Mouse (Mus musculus): ENCODE data around the gene Adamtsl1. TPM values are rescaled to one million over a fixed set of nuclear protein-coding genes. Genes with fewer than 3 reads are reported as not detected.

Adamtsl1 gene
- total RNA-seq, 1 experiment: 6.3 TPM

GRCm38 (mm10) chr4:85677621-85678020, 163.6 kb downstream of the Adamtsl1 start:
- in situ Hi-C loops (cut with MboI; ENCODE audit: low sequenced_read_pairs in 2 of 2, unreplicated experiment in 2 of 2): no loop called here
- no peak overlapping the region for H3K27ac ChIP-seq (ENCODE audit: insufficient read depth, low read depth, low read length, poor library complexity, severe bottlenecking)
- TF ChIP-seq ZNF384 (IDR thresholded peaks at IDR 0.05; ENCODE audit: low read depth, low read length) (no peak), MAFK (IDR thresholded peaks at IDR 0.05; ENCODE audit: insufficient read depth, low read depth, low read length) (no peak), CHD2 (IDR thresholded peaks at IDR 0.05; ENCODE audit: low read depth, low read length) (no peak), HCFC1 (IDR thresholded peaks at IDR 0.05; ENCODE audit: borderline replicate concordance, insufficient read depth, low read length) (no peak), ZC3H11A (IDR thresholded peaks at IDR 0.05; ENCODE audit: borderline replicate concordance, low read depth, low read length) (no peak)
- H3K9me3 ChIP-seq (ENCODE audit: control insufficient read depth, insufficient read depth, low read depth, low read length): no peaks in the 10 kb centered on the region
- H3K4me3 ChIP-seq (ENCODE audit: insufficient read depth in 1 of 2, low read depth in 1 of 2, low read length in 2 of 2, poor library complexity in 1 of 2, severe bottlenecking in 1 of 2): no peak overlapping the region
- no peaks in the 10 kb centered on the region for H3K4me1 ChIP-seq (ENCODE audit: control insufficient read depth in 2 of 2, insufficient read depth in 2 of 2, low read length in 2 of 2, poor library complexity in 1 of 2)
- H3K36me3 ChIP-seq (ENCODE audit: control insufficient read depth, insufficient read depth, low read length, poor library complexity, severe bottlenecking): no peaks in the 10 kb centered on the region
- no peak overlapping the region for H3K9ac ChIP-seq (ENCODE audit: insufficient read depth, low read depth, low read length, poor library complexity, severe bottlenecking)
- DNase-seq (ENCODE audit: low read depth, low spot score): no peak

- in situ Hi-C loops (cut with MboI; ENCODE audit: low sequenced_read_pairs in 2 of 2, unreplicated experiment in 2 of 2): no loop called here
- Histone ChIP-seq H3K4me3 (ENCODE audit: insufficient read depth in 1 of 2, low read depth in 1 of 2, low read length in 2 of 2, poor library complexity in 1 of 2, severe bottlenecking in 1 of 2) (no peak overlapping the region), H3K27ac (ENCODE audit: insufficient read depth, low read depth, low read length, poor library complexity, severe bottlenecking) (no peak overlapping the region), H3K4me1 (ENCODE audit: control insufficient read depth in 2 of 2, insufficient read depth in 2 of 2, low read length in 2 of 2, poor library complexity in 1 of 2) (no peaks in the 10 kb centered on the region), H3K36me3 (ENCODE audit: control insufficient read depth, insufficient read depth, low read length, poor library complexity, severe bottlenecking) (no peaks in the 10 kb centered on the region), H3K9ac (ENCODE audit: insufficient read depth, low read depth, low read length, poor library complexity, severe bottlenecking) (no peak overlapping the region), H3K9me3 (ENCODE audit: control insufficient read depth, insufficient read depth, low read depth, low read length) (no peaks in the 10 kb centered on the region)
- TF ChIP-seq CHD2 (IDR thresholded peaks at IDR 0.05; ENCODE audit: low read depth, low read length) (no peak), ZNF384 (IDR thresholded peaks at IDR 0.05; ENCODE audit: low read depth, low read length) (no peak), HCFC1 (IDR thresholded peaks at IDR 0.05; ENCODE audit: borderline replicate concordance, insufficient read depth, low read length) (no peak), ZC3H11A (IDR thresholded peaks at IDR 0.05; ENCODE audit: borderline replicate concordance, low read depth, low read length) (no peak), MAFK (IDR thresholded peaks at IDR 0.05; ENCODE audit: insufficient read depth, low read depth, low read length) (no peak)
- no peak for DNase-seq (ENCODE audit: low read depth, low spot score)
Measured at GRCm38 (mm10) chr4:85686160-85686559, 172.2 kb downstream of the Adamtsl1 start.

- in situ Hi-C loops (cut with MboI; ENCODE audit: low sequenced_read_pairs in 2 of 2, unreplicated experiment in 2 of 2): no loop called here
- no peak for TF ChIP-seq ZC3H11A (IDR thresholded peaks at IDR 0.05; ENCODE audit: borderline replicate concordance, low read depth, low read length)
- DNase-seq (ENCODE audit: low read depth, low spot score): no peak
- H3K9me3 ChIP-seq (ENCODE audit: control insufficient read depth, insufficient read depth, low read depth, low read length): no peaks in the 10 kb centered on the region
- no peak overlapping the region for H3K27ac ChIP-seq (ENCODE audit: insufficient read depth, low read depth, low read length, poor library complexity, severe bottlenecking)
- no peak overlapping the region for H3K4me3 ChIP-seq (ENCODE audit: insufficient read depth in 1 of 2, low read depth in 1 of 2, low read length in 2 of 2, poor library complexity in 1 of 2, severe bottlenecking in 1 of 2)
- H3K4me1 ChIP-seq (ENCODE audit: control insufficient read depth in 2 of 2, insufficient read depth in 2 of 2, low read length in 2 of 2, poor library complexity in 1 of 2): no peaks in the 10 kb centered on the region
- H3K9ac ChIP-seq (ENCODE audit: insufficient read depth, low read depth, low read length, poor library complexity, severe bottlenecking): no peak overlapping the region
- no peaks in the 10 kb centered on the region for H3K36me3 ChIP-seq (ENCODE audit: control insufficient read depth, insufficient read depth, low read length, poor library complexity, severe bottlenecking)
Measured at GRCm38 (mm10) chr4:85695237-85695636, 181.3 kb downstream of the Adamtsl1 start.

GRCm38 (mm10) chr4:85707352-85708057, 193.5 kb downstream of the Adamtsl1 start:
- in situ Hi-C loops (cut with MboI; ENCODE audit: low sequenced_read_pairs in 2 of 2, unreplicated experiment in 2 of 2): no loop called here
- no peaks in the 10 kb centered on the region for H3K4me1 ChIP-seq (ENCODE audit: control insufficient read depth in 2 of 2, insufficient read depth in 2 of 2, low read length in 2 of 2, poor library complexity in 1 of 2)
- no peak overlapping the region for H3K27ac ChIP-seq (ENCODE audit: insufficient read depth, low read depth, low read length, poor library complexity, severe bottlenecking)
- no peaks in the 10 kb centered on the region for H3K36me3 ChIP-seq (ENCODE audit: control insufficient read depth, insufficient read depth, low read length, poor library complexity, severe bottlenecking)
- H3K4me3 ChIP-seq (ENCODE audit: insufficient read depth in 1 of 2, low read depth in 1 of 2, low read length in 2 of 2, poor library complexity in 1 of 2, severe bottlenecking in 1 of 2): no peak overlapping the region
- DNase-seq (ENCODE audit: low read depth, low spot score): no peak
- no peak overlapping the region for H3K9ac ChIP-seq (ENCODE audit: insufficient read depth, low read depth, low read length, poor library complexity, severe bottlenecking)
- no peaks in the 10 kb centered on the region for H3K9me3 ChIP-seq (ENCODE audit: control insufficient read depth, insufficient read depth, low read depth, low read length)
- TF ChIP-seq ZNF384 (IDR thresholded peaks at IDR 0.05; ENCODE audit: low read depth, low read length) (no peak), ZC3H11A (IDR thresholded peaks at IDR 0.05; ENCODE audit: borderline replicate concordance, low read depth, low read length) (no peak), MAFK (IDR thresholded peaks at IDR 0.05; ENCODE audit: insufficient read depth, low read depth, low read length) (no peak), HCFC1 (IDR thresholded peaks at IDR 0.05; ENCODE audit: borderline replicate concordance, insufficient read depth, low read length) (no peak), CHD2 (IDR thresholded peaks at IDR 0.05; ENCODE audit: low read depth, low read length) (no peak)

GRCm38 (mm10) chr4:85709636-85710035, 195.7 kb downstream of the Adamtsl1 start:
- TF ChIP-seq CHD2 (IDR thresholded peaks at IDR 0.05; ENCODE audit: low read depth, low read length) (no peak), MAFK (IDR thresholded peaks at IDR 0.05; ENCODE audit: insufficient read depth, low read depth, low read length) (no peak), HCFC1 (IDR thresholded peaks at IDR 0.05; ENCODE audit: borderline replicate concordance, insufficient read depth, low read length) (no peak)
- in situ Hi-C loops (cut with MboI; ENCODE audit: low sequenced_read_pairs in 2 of 2, unreplicated experiment in 2 of 2): no loop called here
- H3K4me1 ChIP-seq (ENCODE audit: control insufficient read depth in 2 of 2, insufficient read depth in 2 of 2, low read length in 2 of 2, poor library complexity in 1 of 2): no peaks in the 10 kb centered on the region
- no peak overlapping the region for H3K27ac ChIP-seq (ENCODE audit: insufficient read depth, low read depth, low read length, poor library complexity, severe bottlenecking)
- no peaks in the 10 kb centered on the region for H3K9me3 ChIP-seq (ENCODE audit: control insufficient read depth, insufficient read depth, low read depth, low read length)
- no peaks in the 10 kb centered on the region for H3K36me3 ChIP-seq (ENCODE audit: control insufficient read depth, insufficient read depth, low read length, poor library complexity, severe bottlenecking)
- H3K4me3 ChIP-seq (ENCODE audit: insufficient read depth in 1 of 2, low read depth in 1 of 2, low read length in 2 of 2, poor library complexity in 1 of 2, severe bottlenecking in 1 of 2): no peak overlapping the region
- no peak for DNase-seq (ENCODE audit: low read depth, low spot score)
- H3K9ac ChIP-seq (ENCODE audit: insufficient read depth, low read depth, low read length, poor library complexity, severe bottlenecking): no peak overlapping the region

Data from ES-E14 (cell line).